Mouse (Mus musculus): ENCODE results near the gene Trp53rka.

- TF ChIP-seq CTCF (IDR thresholded peaks at IDR 0.05; ENCODE audit: borderline replicate concordance, insufficient read depth, low read depth, low read length) (no peak), POLR2A (IDR thresholded peaks at IDR 0.05; ENCODE audit: borderline replicate concordance, insufficient read depth, low read length) (no peak)
Observed at GRCm38 (mm10) chr2:165448475-165448874, 44.6 kb downstream of the Trp53rka start.
